Mouse (Mus musculus): ENCODE data around the gene Gtf2h1. TPM values are rescaled to one million over a fixed set of nuclear protein-coding genes. Genes with fewer than 3 reads are reported as not detected.
"Not testable (repeated sequence)": the region's sequence is repeated elsewhere in the genome, so short reads cannot be mapped to it uniquely, and the experiment has no call there.

Gene Gtf2h1
- total RNA-seq, 2 experiments from 2014 or later, result 39.7 to 41.8 TPM

DNA sequence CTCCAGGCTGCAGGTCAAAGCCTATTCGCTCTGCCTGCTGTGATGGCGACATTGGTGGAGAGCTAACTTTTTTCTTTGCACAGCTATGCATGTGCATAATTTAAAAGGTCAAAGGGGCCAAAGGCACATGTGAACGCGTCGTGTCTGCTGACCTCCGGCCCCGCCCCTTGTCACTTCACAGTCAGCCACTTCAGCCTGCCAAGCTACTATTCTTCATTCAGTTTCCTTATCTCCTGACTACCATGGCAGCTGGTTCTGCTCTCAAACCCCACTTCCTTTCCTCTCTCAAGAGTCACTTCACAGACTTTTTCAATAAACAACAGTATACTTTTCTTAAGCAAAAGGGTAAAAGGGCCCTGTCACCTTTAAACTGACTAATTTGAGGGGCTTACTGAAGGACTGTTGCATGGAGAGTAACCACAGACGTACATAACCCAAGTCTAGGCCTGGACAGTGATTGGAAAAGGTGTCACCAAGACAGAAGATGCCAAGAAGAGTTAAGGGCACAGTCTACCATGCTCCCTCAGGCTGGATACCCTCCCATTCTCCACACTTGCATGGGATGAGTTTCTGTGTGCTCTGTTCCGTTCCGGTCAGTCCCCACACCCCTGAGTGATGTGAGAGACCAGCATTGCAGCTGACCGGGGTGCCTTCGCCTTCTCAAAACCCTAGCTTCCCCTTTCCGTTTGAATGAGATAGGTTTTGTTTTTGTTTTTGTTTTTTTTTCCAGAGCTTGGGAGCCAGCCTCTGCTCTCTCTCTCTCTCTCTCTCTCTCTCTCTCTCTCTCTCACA lies 35.1 kb downstream of the Gtf2h1 start:
- DNase-seq (ENCODE audit: low spot score in 2 of 2), result no peak

DNA sequence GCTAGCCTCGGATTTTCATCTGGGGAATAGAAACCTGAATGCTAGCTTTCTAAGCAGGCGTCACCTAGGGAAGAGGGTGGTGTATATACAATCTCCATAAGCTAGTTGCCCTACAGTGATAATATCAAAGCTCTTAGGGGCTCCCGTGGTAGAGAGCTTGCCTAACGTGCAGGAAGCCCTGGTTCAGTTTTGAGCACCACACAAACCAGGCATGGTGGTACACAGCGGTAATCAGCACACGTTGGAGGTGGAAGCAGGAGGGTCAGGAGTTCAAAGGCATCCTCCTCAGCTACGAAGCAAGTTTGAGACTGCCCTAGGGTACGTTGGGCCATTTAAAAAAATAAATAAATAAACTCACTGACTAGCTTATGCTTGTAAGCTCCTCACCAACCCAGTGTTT lies 35.8 kb downstream of the Gtf2h1 start:
- DNase-seq (ENCODE audit: low spot score in 2 of 2), result no peak

DNA sequence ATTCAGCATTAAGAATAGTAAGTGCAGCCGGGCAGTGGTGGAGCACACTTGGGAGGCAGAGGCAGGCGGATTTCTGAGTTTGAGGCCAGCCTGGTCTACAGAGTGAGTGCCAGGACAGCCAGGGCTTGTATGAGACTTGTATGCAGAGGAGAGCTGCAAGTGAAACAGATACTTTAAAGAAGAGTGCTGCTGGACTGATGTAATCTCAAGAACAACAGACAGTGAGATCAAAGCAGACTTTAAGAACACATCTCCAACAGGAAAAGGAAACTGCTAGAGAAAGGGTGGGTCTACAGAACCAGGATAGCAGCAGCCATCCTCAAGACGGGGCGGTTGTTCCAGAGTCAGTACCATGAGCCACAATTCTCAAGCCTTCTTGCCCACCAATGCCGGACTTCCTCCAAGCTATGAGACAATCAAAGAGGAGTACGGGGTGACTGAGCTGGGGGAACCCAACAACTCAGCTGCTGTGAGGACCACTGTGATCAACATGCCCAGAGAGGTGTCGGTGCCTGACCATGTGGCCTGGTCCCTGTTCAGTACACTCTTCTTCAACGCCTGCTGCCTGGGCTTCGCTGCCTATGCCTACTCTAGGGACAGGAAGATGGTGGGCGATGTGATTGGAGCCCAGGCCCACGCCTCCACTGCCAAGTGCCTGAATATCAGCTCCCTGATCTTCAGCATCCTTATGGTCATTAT lies 36.4 kb downstream of the Gtf2h1 start:
- DNase-seq (ENCODE audit: low spot score in 2 of 2), result not testable (repeated sequence)

DNA sequence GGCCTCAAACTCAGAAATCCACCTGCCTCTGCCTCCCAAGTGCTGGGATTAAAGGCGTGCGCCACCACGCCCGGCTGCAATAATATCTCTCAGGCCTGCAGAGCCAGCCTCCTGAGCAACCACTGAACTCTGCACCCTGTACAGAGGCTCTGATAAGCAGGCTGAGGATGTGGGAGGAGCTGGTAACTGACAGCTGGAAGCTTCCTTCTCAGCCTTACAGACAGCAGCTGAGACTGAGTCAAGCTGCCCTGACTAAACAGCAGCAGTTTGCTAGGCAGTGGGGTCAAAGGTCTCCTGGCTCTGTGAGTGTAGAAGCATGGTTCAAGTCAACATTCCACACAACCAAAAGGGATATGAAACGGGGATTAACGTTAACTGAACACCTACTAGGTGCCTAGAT lies 37.4 kb downstream of the Gtf2h1 start:
- no peak for DNase-seq (ENCODE audit: low spot score in 2 of 2)

DNA sequence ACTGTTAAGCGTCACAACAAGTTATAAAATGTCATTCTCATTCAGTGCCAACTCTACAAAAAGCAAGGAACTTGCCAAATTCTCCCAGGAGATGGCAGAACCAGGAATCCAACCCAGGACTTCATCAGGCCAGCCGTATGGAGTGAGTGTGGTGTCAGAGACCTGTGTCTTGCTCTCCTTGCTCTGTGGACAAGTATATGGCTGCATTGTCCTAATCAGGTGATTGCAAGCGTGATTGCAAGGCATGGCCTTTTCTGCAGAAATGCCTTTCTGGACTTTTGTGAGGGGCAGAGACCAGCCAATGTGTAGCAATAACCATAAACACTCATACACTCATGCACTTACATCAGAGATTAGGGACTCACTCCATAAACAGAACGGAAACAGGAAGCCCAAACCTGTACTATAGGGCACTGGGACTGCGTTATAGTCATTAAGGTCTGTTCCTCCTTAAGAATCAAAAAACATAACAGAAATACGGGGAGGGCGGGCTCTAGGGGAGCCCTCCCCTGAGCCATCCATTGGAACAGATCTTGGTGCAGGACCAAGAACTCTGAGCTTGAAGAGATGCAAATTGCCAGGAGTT lies 37.9 kb downstream of the Gtf2h1 start:
- no peak for DNase-seq (ENCODE audit: low spot score in 2 of 2)

DNA sequence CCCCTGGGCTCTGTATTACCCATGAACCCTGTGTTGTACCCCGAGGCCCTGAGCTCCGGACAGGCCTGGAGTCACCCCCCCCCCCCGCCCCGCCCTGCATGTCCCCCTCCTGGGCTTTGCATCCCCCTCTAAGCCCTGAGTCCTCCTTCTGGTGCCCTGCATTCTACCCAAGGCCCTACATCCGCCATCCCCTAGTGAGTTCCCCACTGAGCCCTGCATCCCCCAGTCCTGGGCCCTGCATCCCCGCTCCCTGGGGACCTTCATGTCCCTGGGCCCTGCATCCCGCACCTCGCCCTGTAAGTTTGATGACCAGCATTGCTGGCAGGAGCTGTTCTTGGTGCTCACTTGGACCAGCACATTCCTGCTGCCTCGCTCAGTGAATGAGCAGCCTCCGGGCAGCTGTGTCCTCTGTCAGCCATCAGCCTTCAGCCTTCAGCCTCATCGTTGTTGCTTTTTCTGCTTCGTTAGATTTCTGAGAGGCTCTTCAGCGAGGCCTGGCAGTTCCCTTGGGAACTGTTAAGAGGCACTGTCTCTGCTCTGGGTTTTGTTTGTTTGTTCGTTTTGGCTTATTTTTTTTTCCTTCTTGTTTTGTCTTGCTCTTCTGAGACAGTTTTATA lies 39.2 kb downstream of the Gtf2h1 start:
- DNase-seq (ENCODE audit: low spot score in 2 of 2), result no peak

DNA sequence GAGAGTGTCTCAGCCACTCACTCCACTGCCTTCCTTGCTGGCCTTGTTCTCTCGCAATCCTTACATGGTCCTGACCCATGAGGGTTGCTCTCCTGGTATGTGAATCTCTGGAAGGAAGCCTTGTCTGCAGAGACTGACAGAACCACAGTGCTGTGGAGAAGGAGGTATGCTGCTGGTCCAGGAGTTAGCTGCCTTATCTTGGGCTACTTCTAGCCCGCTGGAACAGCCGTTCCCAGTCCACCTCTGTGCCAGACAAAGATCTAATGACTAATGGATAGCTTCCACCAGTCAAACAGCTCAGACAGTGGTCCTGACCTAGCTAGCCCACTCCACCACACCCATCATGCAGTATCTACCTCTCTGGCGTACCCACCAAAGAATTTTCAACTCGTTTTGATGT lies 40.5 kb downstream of the Gtf2h1 start:
- no peak for DNase-seq (ENCODE audit: low spot score in 2 of 2)

DNA sequence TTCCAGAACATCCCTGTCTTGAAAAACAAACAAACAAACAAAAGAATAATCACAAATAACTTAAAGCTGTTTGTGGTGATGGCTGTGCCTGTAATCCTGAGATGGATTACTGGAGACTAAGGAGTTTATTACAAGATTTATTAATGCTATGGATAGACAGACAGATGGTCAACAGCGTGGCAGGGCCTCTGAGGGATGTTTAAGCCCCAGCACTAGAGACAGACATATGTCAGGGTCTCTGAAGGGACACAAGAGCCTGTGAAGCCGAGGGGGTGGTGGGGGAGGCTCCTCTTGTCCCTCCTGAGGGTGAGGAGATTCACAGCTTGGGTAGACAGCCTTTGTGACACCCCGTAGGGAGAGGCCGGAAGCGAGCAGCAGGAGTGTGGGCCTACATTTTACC lies 41.2 kb downstream of the Gtf2h1 start:
- no peak for DNase-seq (ENCODE audit: low spot score in 2 of 2)

DNA sequence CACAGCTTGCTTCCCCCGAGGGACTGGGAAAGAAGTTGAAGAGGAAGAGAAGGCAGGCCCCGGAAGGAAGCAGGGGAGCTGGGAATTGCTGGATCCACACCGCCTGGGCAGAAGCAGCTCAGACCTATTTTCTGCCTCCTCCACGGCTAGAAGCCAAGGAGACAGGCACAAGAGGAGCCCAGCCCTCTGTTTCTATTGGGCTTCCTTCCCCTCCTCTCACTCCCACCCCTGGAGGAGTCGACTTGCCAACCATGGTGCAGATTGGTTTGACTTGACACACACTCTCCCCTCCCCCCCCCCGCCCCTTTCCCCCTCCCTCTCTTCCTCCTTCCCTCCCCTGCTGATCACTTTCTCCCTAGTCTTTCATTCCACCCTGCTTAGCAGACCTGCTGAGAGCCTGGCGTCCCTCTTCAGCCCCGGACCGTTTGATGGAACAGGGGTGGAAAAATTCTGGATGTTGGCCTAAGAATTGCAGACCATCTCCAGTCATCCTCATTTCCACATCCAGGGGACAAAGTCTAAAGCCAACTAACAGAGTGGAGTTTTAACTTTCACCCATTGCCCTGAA lies 42.3 kb downstream of the Gtf2h1 start:
- no peak for DNase-seq (ENCODE audit: low spot score in 2 of 2)

DNA sequence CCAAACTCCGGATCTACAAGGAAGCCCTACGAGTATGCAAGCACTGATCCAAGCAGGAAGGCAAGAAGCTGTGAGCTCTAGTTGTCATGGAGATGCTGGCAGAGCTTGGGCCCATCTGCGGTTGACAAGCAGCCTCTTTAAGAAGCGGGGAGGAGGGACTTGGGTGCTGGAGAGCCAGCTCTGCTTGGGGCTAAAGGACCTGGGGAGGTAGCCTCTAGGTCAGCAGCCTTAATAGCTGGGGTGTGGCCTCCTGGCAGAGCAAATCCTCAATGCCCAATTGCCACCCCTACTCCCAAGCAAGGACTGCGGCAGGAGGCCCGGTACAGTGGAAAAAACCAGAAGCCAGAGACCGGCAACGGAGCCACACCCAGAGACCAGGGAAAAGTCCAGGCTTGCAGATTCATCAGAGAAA lies 43.0 kb downstream of the Gtf2h1 start:
- DNase-seq (ENCODE audit: low spot score in 2 of 2), result peak; percentile 83 to 89

DNA sequence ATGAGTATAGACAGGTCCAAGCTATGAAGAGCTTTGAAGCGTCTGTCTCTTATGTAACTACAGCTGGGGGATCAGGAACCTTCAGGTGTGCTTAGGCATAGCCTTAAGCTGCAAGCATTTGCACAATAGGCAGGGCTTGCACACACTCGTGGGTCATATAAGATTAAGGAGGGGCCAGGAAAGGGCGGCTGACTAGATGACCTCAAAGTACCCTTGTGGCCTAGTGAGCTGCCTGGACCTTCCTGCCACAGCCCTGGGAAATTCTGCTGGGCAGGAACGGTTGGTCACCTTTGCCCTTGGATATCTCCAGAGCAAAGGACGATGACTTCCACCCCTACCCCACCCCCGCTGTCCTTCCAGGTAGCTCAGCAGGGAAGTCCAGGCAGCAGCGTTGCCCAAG lies 43.5 kb downstream of the Gtf2h1 start:
- DNase-seq (ENCODE audit: low spot score in 2 of 2), result no peak

DNA sequence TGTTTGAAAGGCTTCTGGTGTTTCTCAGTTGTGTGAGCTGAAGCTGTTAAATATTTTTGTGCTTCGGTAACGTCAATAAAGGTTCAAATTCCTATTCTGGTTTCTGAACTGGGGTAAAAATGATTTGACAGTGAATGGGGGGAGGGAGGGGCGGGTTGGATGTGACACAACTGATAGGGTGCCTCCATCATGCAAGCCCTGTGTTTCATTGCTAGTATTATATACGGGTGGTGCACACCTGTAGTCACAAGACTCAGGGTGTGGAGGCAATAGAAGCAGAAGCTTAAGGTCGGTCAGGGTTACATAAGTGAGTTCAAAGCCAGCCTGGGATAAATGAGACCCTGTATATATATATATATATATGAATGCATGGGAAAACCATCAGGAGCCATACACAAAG lies 44.0 kb downstream of the Gtf2h1 start:
- no peak for DNase-seq (ENCODE audit: low spot score in 2 of 2)

DNA sequence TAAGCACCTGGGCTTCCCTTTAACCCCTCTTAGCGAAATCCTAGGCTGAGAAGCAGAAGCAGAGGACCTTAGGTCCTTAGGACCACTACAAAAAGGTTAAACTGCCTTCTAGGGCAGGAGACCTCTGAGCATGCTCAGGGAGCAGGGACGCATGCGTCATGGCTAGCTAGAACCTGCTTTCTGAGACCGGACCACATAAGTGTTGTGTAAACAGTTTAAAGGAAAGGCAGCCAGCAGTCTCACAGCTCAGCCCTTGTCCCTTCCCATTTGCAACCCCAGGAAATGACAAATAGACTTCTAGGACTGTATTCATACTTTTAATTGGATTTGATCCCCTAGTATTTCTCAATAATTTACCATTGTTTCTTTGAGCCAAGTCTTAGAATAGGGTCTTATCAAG lies 44.4 kb downstream of the Gtf2h1 start:
- DNase-seq (ENCODE audit: low spot score in 2 of 2), result no peak

DNA sequence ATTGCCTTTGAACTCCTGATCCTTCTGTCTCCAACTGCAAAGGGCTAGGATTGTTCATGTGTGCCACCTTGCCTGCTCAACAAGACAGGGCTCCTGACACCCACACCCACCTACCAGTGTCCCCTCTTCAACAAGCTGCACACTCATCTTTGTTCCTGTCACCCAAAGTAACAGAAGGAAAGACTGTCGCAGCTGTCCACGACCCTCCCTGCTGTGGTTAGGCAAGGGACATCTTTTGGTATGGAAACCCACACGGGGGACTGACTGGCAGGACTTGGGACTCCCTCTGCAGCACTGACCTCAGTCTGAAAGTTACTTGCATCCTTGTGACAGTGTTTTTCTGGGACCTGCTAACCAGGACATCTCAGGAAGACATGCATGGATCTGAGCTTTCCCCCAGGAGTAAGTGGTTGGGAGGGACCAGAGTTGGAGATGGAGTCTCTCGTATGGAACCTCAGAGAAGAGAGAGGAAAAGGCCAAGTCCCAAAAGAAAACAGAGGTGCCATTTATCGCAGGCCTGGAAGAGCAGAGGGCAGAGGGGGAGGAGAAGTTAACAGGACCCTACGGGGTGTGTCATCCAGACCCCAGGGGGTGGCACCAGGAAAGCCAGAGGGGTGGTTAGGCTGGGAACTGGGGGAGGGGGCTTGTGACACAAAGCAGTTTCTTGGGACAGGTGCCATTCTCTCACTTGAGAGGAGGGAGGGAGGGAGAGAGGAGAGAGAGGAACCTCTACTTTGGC lies 45.1 kb downstream of the Gtf2h1 start, which contains the start of gene Ldha:
Gene Ldha, plus strand, starts transcription at position 689 of the 739 bp plus-strand sequence.
- DNase-seq (ENCODE audit: low spot score in 2 of 2), result no peak

DNA sequence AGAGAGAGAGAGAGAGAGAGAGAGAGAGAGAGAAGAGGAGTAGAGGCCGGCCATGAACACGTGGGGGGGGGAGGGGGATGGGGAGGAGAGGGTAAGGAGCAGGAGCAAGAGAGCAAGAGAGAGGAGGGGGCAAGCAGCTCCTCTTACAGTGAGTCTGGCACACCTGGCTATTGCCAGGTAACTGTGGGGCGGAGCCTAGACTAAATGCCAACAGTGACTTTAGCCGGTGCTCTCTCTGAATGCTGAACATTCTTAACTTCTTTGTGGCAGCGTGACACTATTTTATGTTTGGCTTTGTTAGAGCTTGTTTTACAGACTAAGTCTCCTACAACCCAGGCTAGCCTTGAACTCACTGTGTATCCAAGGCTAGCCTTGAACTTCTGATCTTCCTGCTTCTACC lies 46.4 kb downstream of the Gtf2h1 start:
- no peak for DNase-seq (ENCODE audit: low spot score in 2 of 2)

DNA sequence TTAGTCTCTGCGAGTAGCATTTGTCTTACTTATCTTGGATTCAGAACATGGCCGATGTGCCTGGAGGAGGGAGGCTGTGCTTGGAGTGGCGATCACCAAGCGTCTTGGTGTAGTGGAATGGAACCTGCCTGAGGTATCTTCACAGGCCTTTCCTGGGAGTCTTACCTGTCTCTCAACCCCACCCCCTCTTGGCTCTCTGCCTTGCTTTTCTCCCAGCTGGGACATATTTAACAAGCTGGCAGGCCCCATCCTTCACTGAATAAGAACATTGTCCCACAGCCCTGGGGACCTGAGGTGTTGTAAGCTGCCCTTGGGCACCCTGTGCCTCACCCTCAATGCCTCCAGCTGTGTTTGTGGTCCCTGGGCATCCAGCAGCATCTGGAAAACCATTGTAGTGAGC lies 47.7 kb downstream of the Gtf2h1 start:
- no peak for DNase-seq (ENCODE audit: low spot score in 2 of 2)

DNA sequence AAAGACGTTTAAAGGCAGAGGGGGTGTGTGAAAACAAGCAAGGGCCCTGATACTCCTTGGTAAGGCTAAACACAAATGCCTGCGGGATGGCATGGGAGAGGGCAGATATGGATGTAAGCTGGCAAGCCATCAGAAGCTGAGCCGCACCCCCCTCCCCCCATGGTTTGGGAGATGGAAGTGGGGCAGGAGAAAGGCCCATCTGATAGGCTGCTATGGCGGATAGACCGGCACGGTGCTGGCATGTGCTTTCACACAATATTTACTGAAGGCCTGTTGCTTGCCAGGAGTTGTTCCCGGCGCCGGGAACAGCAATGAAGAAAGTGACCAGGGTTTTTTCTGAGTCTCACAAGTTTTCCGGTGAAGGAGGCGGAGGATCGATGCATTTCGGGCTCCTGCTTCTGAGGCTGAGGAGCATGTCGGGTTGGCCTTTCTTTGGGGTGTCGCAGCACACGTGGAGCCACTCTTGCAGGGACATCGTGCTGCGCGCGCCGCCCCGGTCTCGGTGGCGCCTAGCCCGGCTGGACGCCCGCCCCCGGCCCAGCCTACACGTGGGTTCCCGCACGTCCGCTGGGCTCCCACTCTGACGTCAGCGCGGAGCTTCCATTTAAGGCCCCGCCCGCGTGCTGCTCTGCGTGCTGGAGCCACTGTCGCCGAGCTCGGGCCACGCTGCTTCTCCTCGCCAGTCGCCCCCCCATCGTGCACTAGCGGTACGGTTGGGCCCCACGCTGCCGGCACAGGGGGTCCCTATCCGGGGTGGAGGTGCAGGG lies 49.5 kb downstream of the Gtf2h1 start:
- DNase-seq (ENCODE audit: low spot score in 2 of 2), result peak; percentile 87 to 93

DNA sequence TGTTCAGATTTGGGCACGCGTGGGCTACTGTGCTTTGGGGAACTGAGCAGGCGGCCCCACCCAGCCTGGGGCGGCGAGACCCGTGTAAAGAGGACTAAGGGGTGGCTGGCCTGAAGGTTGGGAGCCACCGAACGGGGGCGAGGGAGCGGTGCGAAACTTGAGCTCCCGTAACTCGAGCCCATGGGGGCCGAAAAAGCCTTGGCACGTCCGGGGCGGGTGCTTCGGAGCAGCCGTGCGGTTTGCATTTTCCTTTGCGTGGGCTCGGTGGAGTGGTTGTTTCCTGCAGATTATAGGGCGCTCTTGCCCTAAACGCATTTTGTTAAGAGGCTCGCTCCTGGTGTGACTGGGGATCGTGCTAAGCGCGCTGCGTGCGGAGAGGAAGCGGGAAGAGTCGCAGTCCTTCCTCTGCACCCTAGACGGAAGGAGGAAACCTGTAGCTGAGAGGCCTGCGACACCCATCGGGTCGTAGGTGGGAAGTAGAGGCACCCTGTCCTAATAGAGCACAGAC lies 50.1 kb downstream of the Gtf2h1 start:
- DNase-seq (ENCODE audit: low spot score in 2 of 2), result peak in 1 of 2 experiments; percentile 30

DNA sequence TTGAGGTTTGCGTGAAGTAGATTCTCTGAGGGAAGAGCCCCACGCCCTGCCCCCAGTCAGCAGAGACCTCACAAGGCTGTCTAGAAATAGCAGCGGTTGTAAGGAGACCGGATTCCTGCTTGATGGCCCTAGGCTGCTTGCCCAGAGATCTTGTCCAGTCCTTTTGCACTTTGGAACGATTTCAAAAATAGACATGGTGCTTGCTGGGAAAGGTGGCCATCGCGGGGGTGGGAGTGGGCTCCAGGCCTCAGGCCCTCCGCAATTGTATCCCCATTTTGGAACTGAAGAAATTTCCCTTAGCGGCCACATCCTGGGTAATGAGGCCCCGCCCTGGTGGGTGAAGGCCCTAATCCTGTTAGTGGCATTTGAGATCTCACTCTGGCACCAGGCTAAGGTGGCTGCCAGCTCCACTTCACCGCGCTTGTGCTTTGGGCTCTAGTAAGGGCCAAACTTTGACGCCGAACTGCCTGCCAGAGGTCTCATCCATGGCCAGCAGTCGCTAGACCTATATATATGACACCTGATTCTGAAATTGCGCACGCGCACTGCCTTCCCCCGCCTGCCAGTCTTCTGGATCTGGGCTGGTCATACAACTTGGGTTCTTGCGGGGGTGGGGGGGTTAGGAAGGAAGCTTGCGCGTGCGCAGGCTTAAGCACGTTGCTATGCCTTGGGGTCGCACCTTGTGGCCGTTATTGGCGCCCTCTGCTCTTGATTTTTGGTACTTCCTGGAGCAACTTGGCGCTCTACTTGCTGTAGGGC lies 50.8 kb downstream of the Gtf2h1 start:
- DNase-seq (ENCODE audit: low spot score in 2 of 2), result peak; percentile 11 to 49
